Mouse (Mus musculus) layer of hippocampus, postnatal 10 days (tissue): ENCODE measurements around the gene Gm11541. TPM values are rescaled to one million over a fixed set of nuclear protein-coding genes. Genes with fewer than 3 reads are reported as not detected.
A peak's percentile ranks its signal among the peaks of the same experiment; 100 is the strongest.
"Not testable (repeated sequence)": the region's sequence is repeated elsewhere in the genome, so short reads cannot be mapped to it uniquely, and the experiment has no call there.

ENCODE experiments used
- DNase-seq, 2 experiments: peaks; one replicate each; pipeline ENCODE4 v3.0.0; 2021; ENCODE audit warnings: low spot score in 2 of 2
- total RNA-seq, 2 experiments: library from RNA; stranded (reverse); gene quantifications; 2 replicates each; pipeline ENCODE4 v1.2.3; 2021

Gm11541 gene
- total RNA-seq, 2 experiments from 2014 or later = not detected

- DNase-seq = no peak
Measured at GRCm38 (mm10) chr11:94697703-94698464, 6.4 kb downstream of the Gm11541 start.

- no peak for DNase-seq
Measured at GRCm38 (mm10) chr11:94697140-94697539, 7.2 kb downstream of the Gm11541 start.

DNA sequence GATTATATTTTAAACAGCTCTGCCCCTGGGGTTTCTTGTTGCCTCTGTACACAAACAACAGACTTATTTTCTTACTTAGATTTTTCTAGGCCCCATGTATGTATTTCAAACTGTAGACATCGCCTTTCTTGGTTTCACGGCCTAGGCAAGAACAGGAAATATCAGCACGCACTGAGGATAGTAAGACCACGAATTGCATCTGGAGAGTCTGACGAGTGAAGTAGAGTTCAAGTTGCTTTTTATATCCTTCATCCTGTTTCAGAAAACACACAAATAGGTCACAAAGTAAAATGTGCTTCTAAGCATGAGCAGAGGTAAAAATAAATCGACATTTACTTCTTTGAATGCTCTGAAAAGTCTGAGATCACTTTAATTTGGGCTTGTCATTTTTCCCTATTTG lies 8.8 kb downstream of the Gm11541 start:
- DNase-seq = no peak

- DNase-seq = not testable (repeated sequence)
Measured at GRCm38 (mm10) chr11:94692502-94692901, 11.8 kb downstream of the Gm11541 start.

DNA sequence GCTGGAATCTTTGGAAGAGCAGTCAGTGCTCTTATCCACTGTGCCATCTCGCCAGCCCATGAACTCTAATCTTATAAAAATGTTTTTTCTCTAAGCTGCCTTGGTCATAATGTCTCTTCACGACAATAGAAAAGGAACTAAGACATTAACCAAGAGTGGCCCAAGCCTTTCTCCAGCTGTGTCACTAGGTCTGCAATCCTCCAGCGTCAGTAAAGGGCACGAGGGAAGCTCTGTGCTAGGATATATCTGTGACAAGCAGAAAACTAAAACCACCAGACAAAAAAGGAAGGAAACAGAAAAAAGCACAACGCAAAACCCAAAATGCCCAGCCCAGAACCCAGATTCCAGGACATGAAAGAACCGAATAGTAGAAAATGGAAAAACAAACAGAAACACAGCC lies 17.1 kb downstream of the Gm11541 start:
- no peak for DNase-seq

DNA sequence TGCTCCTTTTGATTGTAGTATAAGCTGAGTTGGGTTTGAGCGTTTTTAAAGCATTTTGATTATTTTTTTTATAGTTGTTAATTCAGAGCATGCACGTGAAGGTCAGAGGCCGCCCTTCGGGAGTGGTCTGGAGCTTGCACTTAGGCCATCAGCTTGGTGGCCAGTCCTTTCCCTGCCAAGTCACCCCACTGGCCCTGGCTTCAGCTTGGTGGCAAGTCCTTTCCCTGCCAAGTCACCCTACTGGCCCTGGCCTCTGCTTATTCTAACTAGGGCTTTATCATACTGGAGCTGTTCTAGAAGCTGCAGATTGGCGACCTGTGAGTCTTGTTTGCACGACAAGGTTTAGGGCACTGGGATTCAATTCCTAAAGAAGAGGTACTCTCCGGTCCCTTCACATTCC lies 21.9 kb downstream of the Gm11541 start:
- no peak for DNase-seq

DNA sequence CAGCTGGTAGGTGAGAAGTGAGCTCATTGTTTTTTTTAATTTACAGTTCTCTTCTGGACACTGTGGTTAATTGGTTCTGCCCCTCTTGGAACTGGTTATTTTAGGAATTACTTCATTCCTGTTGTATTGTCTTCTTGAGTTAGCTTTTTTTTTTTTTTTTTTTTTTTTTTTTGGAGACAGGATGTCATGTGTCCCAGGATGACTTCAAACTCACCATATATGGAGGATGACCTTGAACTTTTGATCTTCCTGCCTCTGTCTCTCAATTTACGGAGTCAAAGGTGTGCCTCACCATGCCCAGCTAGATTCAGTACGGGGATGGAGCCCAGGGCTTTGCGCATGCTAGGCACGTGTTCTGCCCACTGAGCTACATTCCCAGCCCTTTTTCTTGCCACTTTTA lies 22.7 kb downstream of the Gm11541 start:
- DNase-seq = no peak

GRCm38 (mm10) chr11:94680639-94681038 lies 23.7 kb downstream of the Gm11541 start:
- DNase-seq = no peak

GRCm38 (mm10) chr11:94677607-94678145 lies 26.6 kb downstream of the Gm11541 start:
- DNase-seq = no peak

DNA sequence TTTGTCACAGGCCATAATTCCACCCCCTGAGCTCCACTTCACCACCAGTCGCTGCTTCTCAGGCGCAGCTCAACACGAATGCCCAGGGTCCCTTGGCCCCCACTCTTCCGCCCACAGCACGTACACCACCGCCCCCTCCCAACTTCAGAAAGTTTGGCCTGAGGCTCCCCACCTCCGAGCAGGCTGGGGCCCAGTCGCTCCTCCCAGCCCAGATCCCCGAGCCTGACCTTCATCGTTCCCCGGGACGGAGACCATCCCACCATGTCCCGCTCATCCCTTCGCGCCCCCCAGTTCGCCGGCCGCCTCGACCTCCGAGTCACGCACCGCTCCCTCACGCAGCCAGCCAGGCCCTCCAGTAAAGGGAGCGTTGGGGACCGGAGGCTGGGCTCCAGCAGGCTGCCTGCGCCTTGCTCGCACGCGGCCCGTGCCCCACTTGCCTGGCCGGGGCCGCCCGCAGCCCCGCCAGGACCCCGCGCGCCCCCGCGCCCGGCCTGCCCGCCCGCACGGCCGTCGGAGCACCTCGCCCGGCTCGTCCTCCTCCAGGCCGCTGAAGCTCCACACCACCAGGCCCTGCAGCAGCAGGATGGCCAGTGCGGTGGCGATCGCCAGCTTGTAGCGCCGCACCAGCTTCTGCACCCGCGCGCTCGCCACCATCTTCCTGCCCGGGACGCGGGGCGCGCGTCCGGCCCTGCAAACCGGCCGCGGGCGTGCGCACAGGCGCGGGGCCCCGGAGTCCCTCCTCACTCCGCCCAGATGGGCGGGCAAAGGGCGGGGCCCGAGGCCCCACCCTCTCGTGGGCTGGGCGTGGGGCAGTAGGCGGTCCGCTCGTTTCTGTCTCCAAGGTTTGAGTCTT lies 27.3 kb downstream of the Gm11541 start, which contains the start of gene Xylt2:
Gene Xylt2, minus strand, starts transcription at position 762 of the 853 bp plus-strand sequence.
- peak; percentile 89 to 92 for DNase-seq

GRCm38 (mm10) chr11:94676308-94676707 lies 28.0 kb downstream of the Gm11541 start:
- DNase-seq = no peak

DNA sequence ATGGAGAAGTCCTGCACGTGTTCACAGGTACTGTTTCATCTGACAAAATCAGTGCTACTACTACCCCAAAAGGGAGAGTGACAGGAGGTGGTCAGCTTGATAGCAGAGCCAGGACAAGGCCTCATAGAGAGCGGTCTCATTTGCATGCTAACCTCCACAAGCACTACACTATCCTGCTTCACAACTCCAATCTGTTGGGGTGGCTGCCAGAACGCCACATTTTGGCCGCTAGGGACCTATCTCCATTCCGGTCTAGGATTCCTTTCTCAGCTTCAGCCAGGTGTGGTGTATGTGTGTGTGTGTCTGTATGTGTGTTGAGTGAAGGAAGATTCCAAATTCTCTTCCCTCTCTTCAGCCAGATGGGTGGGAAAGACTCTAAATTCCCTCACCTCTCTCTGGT lies 28.9 kb downstream of the Gm11541 start:
- no peak for DNase-seq

GRCm38 (mm10) chr11:94674984-94675383 lies 29.3 kb downstream of the Gm11541 start:
- DNase-seq = no peak

GRCm38 (mm10) chr11:94665281-94665680 lies 39.0 kb downstream of the Gm11541 start:
- DNase-seq = no peak

GRCm38 (mm10) chr11:94661344-94661743 lies 43.0 kb downstream of the Gm11541 start:
- DNase-seq = no peak

- DNase-seq = peak; percentile 86
Measured at GRCm38 (mm10) chr11:94653663-94654436, 50.4 kb downstream of the Gm11541 start, which contains the start of the genes Mrpl27 and Eme1. Gene Mrpl27, plus strand, starts transcription at chr11:94653767. Gene Eme1, minus strand, starts transcription at chr11:94653964.

- DNase-seq = no peak
Measured at GRCm38 (mm10) chr11:94652973-94653372, 51.3 kb downstream of the Gm11541 start.

GRCm38 (mm10) chr11:94651241-94651640 lies 53.1 kb downstream of the Gm11541 start:
- DNase-seq = not testable (repeated sequence)

DNA sequence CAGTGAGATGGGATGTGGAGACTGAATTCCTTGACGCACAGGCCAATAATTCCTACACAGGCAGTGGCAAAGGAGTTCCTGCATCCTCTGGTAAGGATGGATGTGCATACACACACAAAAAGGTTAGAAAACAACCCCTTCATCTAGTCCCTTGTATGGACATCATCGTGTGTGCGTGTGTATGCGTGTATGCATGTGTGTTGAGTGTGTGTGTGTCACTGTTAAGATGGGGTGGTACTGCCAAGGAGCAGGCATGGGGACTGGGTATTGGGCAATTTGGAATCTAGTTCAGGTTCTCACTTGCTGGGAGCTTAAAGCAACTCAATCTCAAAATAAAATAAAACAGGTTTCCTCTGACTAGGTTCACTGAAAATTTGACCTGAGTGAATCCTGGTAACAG lies 57.8 kb downstream of the Gm11541 start:
- DNase-seq = no peak
